Mouse (Mus musculus): Measurements from ENCODE around the gene Cdc42se2. TPM values are rescaled to one million over a fixed set of nuclear protein-coding genes. Genes with fewer than 3 reads are reported as not detected.

Cdc42se2 gene
- polyA plus RNA-seq, 1 experiment from 2014 or later = 135 TPM

DNA sequence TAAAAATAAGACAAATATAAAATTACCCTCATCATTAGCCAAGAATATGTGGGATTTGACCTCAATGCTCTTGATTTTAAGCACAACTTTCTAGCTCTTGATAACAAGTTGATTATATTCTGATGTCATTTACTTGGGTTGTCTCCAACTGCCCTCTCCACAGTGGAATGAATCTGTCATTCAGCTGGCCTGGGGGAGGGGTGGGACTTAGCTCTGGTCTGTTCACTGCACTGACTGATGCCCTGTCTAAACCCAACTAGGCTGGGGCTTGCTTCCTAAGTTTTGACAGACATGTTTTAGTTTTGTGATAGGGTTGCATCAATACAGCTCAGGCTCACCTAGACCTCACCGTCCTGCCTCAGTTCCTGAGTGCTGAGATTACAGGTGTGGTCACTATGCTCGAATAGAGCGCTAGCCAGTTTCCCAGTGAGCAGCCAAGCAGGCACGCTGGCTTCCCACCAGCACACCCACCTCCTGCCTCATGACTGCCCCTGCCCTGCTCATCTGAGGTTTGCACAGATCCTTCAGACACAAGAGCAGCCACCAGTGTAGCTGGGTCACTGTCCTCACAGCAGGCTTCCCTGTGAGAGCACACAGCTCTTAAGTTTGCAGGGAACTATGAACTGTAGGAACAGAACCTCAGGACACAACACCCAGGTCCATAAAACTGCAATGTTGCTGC lies 63.0 kb downstream of the Cdc42se2 start:
- WGBS = 97% methylated on average over 4 of the region's 4 CpGs
- Histone ChIP-seq H3K4me2 (ENCODE audit: low read depth, severe bottlenecking) (no peak overlapping the region), H3K36me3 (ENCODE audit: control insufficient read depth, insufficient read depth, low read length) (peaks cover 9% of the 10 kb centered on the region; the same call in 1 of the 2 replicates), H3K4me1 (ENCODE audit: control insufficient read depth, insufficient read depth, low read length) (no peaks in the 10 kb centered on the region), H3K27me3 (ENCODE audit: control insufficient read depth, insufficient read depth, low read length) (no peaks in the 10 kb centered on the region), H3K27ac (replicated peaks; ENCODE audit: low read depth, low read length) (no peak overlapping the region), H3K9ac (ENCODE audit: low read length) (no peak overlapping the region), H3K4me3 (ENCODE audit: low read depth, low read length) (no peak overlapping the region), H3K9me3 (ENCODE audit: control insufficient read depth, low read length) (no peaks in the 10 kb centered on the region)
- DNase-seq (ENCODE audit: low spot score) = no peak
- ATAC-seq (ENCODE audit: insufficient number of reproducible peaks, low FRiP score, low TSS enrichment, low read depth) = no peak

DNA sequence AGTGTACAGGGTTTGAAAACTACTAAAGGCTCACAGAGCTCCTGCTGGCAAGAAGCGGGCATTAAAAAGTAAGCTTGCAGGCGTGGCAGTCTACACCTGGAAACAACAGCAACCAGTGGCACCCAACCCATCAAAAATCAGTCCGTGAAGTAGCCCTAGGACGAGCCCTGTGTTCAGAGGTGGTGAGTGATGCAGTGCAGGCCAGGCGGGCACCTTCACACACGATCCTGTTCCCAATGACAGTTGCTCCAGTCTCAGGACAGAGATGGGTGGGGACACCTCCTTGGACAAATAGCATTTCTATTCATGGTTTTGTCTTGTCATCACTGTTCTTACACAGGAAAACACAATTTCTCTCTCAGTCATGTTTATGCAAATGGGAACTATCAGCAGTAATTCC lies 65.4 kb downstream of the Cdc42se2 start:
- 89% methylated on average over 6 of the region's 6 CpGs for WGBS
- H3K36me3 ChIP-seq (ENCODE audit: control insufficient read depth, insufficient read depth, low read length) = peaks cover 9% of the 10 kb centered on the region; the same call in 1 of the 2 replicates

DNA sequence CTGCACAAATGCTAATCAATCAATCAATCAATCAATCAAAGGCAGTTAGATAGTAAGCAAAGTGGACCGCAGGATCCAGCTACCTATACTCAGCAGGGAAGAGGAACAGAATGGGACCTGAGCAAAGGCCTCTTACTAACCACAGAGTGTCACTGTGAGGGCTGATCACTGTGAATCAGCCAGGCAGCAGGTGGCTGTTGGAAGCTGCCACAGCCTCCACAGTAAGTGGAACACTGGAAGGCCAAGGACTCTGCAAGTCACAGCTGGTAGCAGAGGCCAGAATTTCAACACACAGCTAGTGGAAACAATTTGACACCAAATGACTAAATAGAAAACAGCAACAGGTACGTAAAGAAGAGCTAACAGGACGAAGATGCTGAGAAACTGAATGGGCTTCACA lies 68.9 kb downstream of the Cdc42se2 start:
- Histone ChIP-seq H3K9me3 (ENCODE audit: control insufficient read depth, low read length) (no peaks in the 10 kb centered on the region), H3K4me3 (ENCODE audit: low read depth, low read length) (no peak overlapping the region), H3K4me1 (ENCODE audit: control insufficient read depth, insufficient read depth, low read length) (no peaks in the 10 kb centered on the region), H3K27me3 (ENCODE audit: control insufficient read depth, insufficient read depth, low read length) (no peaks in the 10 kb centered on the region), H3K9ac (ENCODE audit: low read length) (no peak overlapping the region), H3K27ac (replicated peaks; ENCODE audit: low read depth, low read length) (no peak overlapping the region), H3K4me2 (ENCODE audit: low read depth, severe bottlenecking) (no peak overlapping the region), H3K36me3 (ENCODE audit: control insufficient read depth, insufficient read depth, low read length) (peaks cover 17% of the 10 kb centered on the region)
- ATAC-seq (ENCODE audit: insufficient number of reproducible peaks, low FRiP score, low TSS enrichment, low read depth) (no peak), DNase-seq (ENCODE audit: low spot score) (no peak)
- WGBS = 94% methylated on average over 3 of the region's 3 CpGs

More for the DNA sequence above, 65.4 kb downstream of the Cdc42se2 start:
- DNase-seq (ENCODE audit: low spot score) (no peak), ATAC-seq (ENCODE audit: insufficient number of reproducible peaks, low FRiP score, low TSS enrichment, low read depth) (no peak)
- Histone ChIP-seq H3K9me3 (ENCODE audit: control insufficient read depth, low read length) (no peaks in the 10 kb centered on the region), H3K9ac (ENCODE audit: low read length) (no peak overlapping the region), H3K4me3 (ENCODE audit: low read depth, low read length) (no peak overlapping the region), H3K27me3 (ENCODE audit: control insufficient read depth, insufficient read depth, low read length) (no peaks in the 10 kb centered on the region), H3K4me1 (ENCODE audit: control insufficient read depth, insufficient read depth, low read length) (no peaks in the 10 kb centered on the region), H3K4me2 (ENCODE audit: low read depth, severe bottlenecking) (no peak overlapping the region), H3K27ac (replicated peaks; ENCODE audit: low read depth, low read length) (no peak overlapping the region)

DNA sequence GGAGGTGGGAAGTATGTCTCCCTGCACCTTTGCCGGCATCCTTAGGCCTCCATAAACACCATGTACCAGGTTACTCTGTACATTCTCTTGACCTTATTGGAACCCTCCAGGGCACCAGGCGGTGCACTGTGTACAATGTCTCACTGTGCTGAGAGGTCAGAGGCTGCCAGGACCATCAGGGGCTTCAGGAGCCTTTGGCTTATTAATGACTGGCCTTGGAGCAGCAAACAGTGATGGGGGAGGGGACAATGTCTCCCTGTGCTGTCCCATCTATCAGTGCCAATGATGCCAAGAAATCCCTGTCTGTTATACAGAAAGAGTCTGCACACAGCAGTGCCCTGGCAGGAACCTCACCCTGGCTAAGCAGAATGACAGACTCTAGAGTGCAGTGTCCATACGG lies 69.6 kb downstream of the Cdc42se2 start:
- no peak for DNase-seq (ENCODE audit: low spot score)
- Histone ChIP-seq H3K4me2 (ENCODE audit: low read depth, severe bottlenecking) (no peak overlapping the region), H3K9me3 (ENCODE audit: control insufficient read depth, low read length) (no peaks in the 10 kb centered on the region), H3K4me3 (ENCODE audit: low read depth, low read length) (no peak overlapping the region), H3K9ac (ENCODE audit: low read length) (no peak overlapping the region), H3K4me1 (ENCODE audit: control insufficient read depth, insufficient read depth, low read length) (no peaks in the 10 kb centered on the region), H3K36me3 (ENCODE audit: control insufficient read depth, insufficient read depth, low read length) (peaks cover 17% of the 10 kb centered on the region), H3K27me3 (ENCODE audit: control insufficient read depth, insufficient read depth, low read length) (no peaks in the 10 kb centered on the region), H3K27ac (replicated peaks; ENCODE audit: low read depth, low read length) (no peak overlapping the region)
- 87% methylated on average over 3 of the region's 3 CpGs for WGBS
- no peak for ATAC-seq (ENCODE audit: insufficient number of reproducible peaks, low FRiP score, low TSS enrichment, low read depth)

DNA sequence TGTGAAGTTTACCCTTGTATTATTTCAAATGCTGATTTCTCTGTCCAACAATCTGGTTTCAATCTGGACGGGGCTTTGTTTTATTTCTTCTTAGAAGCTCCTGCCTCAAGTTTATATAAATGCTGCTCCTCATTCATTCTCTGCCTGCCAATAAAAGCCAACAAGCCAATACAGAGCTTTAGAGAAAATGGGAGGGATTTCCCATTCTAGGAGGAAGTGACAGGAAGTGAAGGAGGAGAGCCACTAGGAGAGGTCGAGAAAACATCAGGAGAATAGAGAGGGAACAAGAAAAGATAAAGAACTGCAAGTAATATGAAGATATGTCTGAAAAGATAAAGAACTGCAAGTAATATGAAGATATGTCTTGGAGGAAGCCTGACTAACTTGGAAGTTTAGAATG lies 74.6 kb downstream of the Cdc42se2 start:
- WGBS = 83% methylated on average over 2 of the region's 2 CpGs
- Histone ChIP-seq H3K4me3 (ENCODE audit: low read depth, low read length) (no peak overlapping the region), H3K36me3 (ENCODE audit: control insufficient read depth, insufficient read depth, low read length) (peaks cover 10% of the 10 kb centered on the region), H3K9me3 (ENCODE audit: control insufficient read depth, low read length) (no peaks in the 10 kb centered on the region), H3K27me3 (ENCODE audit: control insufficient read depth, insufficient read depth, low read length) (no peaks in the 10 kb centered on the region), H3K27ac (replicated peaks; ENCODE audit: low read depth, low read length) (no peak overlapping the region), H3K4me2 (ENCODE audit: low read depth, severe bottlenecking) (no peak overlapping the region), H3K9ac (ENCODE audit: low read length) (no peak overlapping the region), H3K4me1 (ENCODE audit: control insufficient read depth, insufficient read depth, low read length) (no peaks in the 10 kb centered on the region)
- DNase-seq (ENCODE audit: low spot score) = no peak
- no peak for ATAC-seq (ENCODE audit: insufficient number of reproducible peaks, low FRiP score, low TSS enrichment, low read depth)

DNA sequence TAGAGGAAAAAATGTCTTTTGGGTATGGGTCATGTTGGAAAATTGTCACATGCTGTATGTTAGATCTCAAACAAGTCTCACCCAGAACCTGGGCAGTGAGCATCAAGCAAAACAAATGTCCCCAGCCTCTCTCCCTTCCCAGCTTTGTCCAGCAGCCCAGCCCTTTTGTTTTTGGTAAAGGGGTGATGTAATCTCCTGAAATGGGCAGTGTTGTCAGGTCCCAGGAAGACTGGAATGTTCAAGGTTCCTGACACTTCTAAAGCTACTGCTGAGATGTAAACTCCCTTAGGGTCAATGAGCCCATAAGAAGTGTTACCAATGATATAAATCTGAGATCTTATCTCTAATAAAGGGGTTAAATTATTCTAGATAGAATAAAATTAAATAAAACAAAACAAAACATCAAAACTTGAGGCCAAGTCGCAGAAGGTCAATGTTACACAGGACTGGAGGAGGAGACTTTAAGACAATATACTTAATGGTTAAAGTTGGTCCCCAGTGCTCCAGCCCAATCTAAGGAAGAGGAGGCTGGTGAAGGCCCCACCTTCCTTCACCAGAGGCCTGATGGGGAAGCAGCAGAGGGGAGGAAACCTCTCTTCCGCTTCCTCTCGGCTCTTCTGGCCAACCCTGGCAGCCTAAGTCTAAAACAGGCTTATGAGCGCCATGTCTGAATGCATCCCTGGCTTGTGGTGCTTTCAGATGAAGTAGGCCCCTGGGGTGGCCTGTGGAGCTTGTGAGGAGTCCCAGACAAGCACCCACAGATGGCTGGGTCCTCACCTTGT lies 76.8 kb downstream of the Cdc42se2 start:
- H3K4me2 ChIP-seq (ENCODE audit: low read depth, severe bottlenecking) = no peak overlapping the region
- WGBS = 90% methylated on average over 4 of the region's 4 CpGs
- no peak for DNase-seq (ENCODE audit: low spot score)
- H3K4me1 ChIP-seq (ENCODE audit: control insufficient read depth, insufficient read depth, low read length) = no peaks in the 10 kb centered on the region
- no peaks in the 10 kb centered on the region for H3K27me3 ChIP-seq (ENCODE audit: control insufficient read depth, insufficient read depth, low read length)
- ATAC-seq (ENCODE audit: insufficient number of reproducible peaks, low FRiP score, low TSS enrichment, low read depth) = no peak
- no peak overlapping the region for H3K9ac ChIP-seq (ENCODE audit: low read length)
- no peak overlapping the region for H3K27ac ChIP-seq (replicated peaks; ENCODE audit: low read depth, low read length)
- peaks cover under 1% of the 10 kb centered on the region; the same call in 1 of the 2 replicates for H3K36me3 ChIP-seq (ENCODE audit: control insufficient read depth, insufficient read depth, low read length)
- no peaks in the 10 kb centered on the region for H3K9me3 ChIP-seq (ENCODE audit: control insufficient read depth, low read length)
- H3K4me3 ChIP-seq (ENCODE audit: low read depth, low read length) = no peak overlapping the region

DNA sequence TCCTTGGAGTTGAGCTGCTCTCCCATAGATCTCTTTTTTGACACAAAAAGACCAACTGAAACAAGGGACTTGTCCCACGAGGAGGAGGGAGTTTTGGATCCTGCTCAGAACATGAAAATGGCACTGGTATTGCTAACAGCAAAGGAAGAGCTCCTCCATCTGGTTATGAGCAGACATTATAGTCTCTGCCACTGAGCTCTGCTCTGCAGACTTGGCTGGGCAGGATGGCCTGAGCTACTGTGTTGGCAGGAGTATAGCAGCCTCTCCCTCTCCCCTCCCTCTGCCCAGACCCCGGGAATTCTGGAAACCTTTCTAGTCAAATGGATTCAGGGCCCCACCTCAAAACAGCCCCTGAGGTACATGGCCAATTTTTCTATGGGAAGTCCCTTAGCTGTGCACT lies 77.8 kb downstream of the Cdc42se2 start:
- no peak overlapping the region for H3K9ac ChIP-seq (ENCODE audit: low read length)
- H3K4me1 ChIP-seq (ENCODE audit: control insufficient read depth, insufficient read depth, low read length) = no peaks in the 10 kb centered on the region
- WGBS = 82% methylated on average over 2 of the region's 2 CpGs
- H3K9me3 ChIP-seq (ENCODE audit: control insufficient read depth, low read length) = no peaks in the 10 kb centered on the region
- no peaks in the 10 kb centered on the region for H3K27me3 ChIP-seq (ENCODE audit: control insufficient read depth, insufficient read depth, low read length)
- H3K27ac ChIP-seq (replicated peaks; ENCODE audit: low read depth, low read length) = no peak overlapping the region
- ATAC-seq (ENCODE audit: insufficient number of reproducible peaks, low FRiP score, low TSS enrichment, low read depth) (no peak), DNase-seq (ENCODE audit: low spot score) (no peak)
- H3K36me3 ChIP-seq (ENCODE audit: control insufficient read depth, insufficient read depth, low read length) = no peaks in the 10 kb centered on the region
- no peak overlapping the region for H3K4me3 ChIP-seq (ENCODE audit: low read depth, low read length)
- H3K4me2 ChIP-seq (ENCODE audit: low read depth, severe bottlenecking) = no peak overlapping the region

DNA sequence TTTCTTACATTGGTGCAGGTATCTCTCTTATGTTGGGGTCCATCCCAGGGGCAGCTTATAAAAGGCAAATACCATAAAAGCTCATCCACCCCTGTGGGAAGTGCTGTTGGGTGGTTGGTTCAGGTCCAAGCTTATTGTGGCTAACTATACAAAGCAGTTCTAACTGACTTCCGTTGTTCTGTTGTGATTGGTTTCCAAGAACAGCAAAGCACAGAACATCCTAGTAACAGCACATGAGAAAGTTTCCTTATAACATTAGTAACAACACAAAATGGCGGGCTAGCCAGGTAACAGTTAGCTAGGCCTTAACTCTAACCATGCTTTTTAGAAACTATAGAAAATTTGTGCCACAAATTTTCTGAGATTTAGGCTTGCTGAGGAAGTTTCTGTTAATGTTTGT lies 79.3 kb downstream of the Cdc42se2 start:
- Histone ChIP-seq H3K36me3 (ENCODE audit: control insufficient read depth, insufficient read depth, low read length) (no peaks in the 10 kb centered on the region), H3K27ac (replicated peaks; ENCODE audit: low read depth, low read length) (no peak overlapping the region), H3K4me1 (ENCODE audit: control insufficient read depth, insufficient read depth, low read length) (no peaks in the 10 kb centered on the region), H3K27me3 (ENCODE audit: control insufficient read depth, insufficient read depth, low read length) (no peaks in the 10 kb centered on the region), H3K4me3 (ENCODE audit: low read depth, low read length) (no peak overlapping the region), H3K4me2 (ENCODE audit: low read depth, severe bottlenecking) (no peak overlapping the region), H3K9me3 (ENCODE audit: control insufficient read depth, low read length) (no peaks in the 10 kb centered on the region), H3K9ac (ENCODE audit: low read length) (no peak overlapping the region)
- 94% methylated on average over 2 of the region's 2 CpGs for WGBS
- ATAC-seq (ENCODE audit: insufficient number of reproducible peaks, low FRiP score, low TSS enrichment, low read depth) = no peak
- DNase-seq (ENCODE audit: low spot score) = no peak

Data from limb, embryonic 11.5 days (tissue).